Mouse (Mus musculus) gastrocnemius, adult 2 months (tissue): ENCODE results near the gene Mef2c. TPM values are rescaled to one million over a fixed set of nuclear protein-coding genes. Genes with fewer than 3 reads are reported as not detected.

ENCODE experiments used
- DNase-seq: peaks from one replicate; pipeline ENCODE4 v3.0.0; 2022
- H3K27ac ChIP-seq: fragments of 200-600 bp; 2 replicates; pipeline ENCODE4 v1.8.1; 2022; ENCODE audit warnings: mild to moderate bottlenecking
- H3K4me3 ChIP-seq: fragments of 200-600 bp; 2 replicates; pipeline ENCODE4 v1.8.1; 2022; ENCODE audit warnings: mild to moderate bottlenecking, moderate library complexity
- CTCF ChIP-seq: fragments of 200-600 bp; IDR thresholded peaks from 2 replicates; pipeline ENCODE4 v1.8.1; 2022; ENCODE audit warnings: antibody characterized with exemption, mild to moderate bottlenecking, moderate library complexity
- intact Hi-C: fragments of 180-260 bp; cut with DNase I; formaldehyde crosslinking; loops from one replicate; pipeline ENCODE4 v1.15.1; 2025
- total RNA-seq, 2 experiments: library from RNA; stranded (reverse); gene quantifications; 2 replicates each; pipeline ENCODE4 v1.2.3; 2021

Gene Mef2c
- total RNA-seq, 2 experiments from 2014 or later, result 354 to 497 TPM

DNA sequence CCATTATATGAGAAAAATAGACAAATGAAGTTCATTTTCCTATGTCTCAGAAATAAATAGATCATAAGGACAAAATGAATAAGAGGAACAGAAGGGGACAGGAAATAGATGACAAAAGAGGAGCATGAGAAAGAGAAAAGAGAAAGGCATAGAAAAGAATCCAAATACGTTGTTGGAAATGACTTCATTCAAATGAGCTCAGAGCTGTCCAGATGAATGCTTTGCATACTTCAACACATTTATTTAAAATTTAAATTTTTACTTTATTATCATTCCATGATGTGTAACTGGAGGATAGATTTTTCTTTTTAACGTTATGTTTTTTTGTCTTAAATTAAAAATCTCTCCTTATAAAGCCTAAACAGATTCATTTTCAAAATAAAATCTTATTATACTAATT, 203.8 kb downstream of the Mef2c start:
- intact Hi-C loops, result no loop called here
- no peak for DNase-seq
- no peak overlapping the region for H3K27ac ChIP-seq
- TF ChIP-seq CTCF, result no peak
- no peak overlapping the region for H3K4me3 ChIP-seq

DNA sequence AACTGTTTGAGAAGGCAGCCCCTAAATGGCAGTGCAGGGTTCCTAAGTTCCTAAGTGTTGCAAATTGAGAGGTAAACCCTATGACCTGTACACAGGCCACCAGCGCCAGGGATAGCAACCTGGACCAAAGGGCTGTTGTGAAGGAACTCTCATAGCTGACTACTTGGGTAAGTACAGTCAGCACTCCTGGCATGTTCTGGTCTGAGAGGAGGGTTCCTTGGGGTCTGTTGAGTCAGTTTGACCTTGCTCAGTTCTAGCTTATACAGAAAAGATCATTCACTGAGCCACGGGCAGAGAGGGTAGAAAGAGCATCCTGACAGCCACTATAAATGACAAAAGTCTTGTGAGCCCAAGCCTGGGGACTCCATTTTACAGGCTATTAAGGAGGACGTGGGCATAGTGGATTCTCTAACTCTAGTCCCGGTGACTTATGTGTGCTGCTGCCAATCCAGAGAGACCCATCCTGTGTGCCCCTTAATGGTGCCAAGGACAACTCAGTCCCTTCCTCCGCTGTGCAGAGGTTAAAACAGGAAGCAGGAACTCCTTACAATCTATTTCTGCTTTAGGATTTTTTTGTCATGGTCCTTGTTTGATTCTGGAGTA, 209.0 kb downstream of the Mef2c start:
- DNase-seq, result no peak
- TF ChIP-seq CTCF, result no peak
- intact Hi-C loops, result loop anchor here (10.0 kb wide), 1 partner anchor 632 kb away; no protein-coding TSS in a partner anchor
- Histone ChIP-seq H3K4me3 (no peak overlapping the region), H3K27ac (no peak overlapping the region)

DNA sequence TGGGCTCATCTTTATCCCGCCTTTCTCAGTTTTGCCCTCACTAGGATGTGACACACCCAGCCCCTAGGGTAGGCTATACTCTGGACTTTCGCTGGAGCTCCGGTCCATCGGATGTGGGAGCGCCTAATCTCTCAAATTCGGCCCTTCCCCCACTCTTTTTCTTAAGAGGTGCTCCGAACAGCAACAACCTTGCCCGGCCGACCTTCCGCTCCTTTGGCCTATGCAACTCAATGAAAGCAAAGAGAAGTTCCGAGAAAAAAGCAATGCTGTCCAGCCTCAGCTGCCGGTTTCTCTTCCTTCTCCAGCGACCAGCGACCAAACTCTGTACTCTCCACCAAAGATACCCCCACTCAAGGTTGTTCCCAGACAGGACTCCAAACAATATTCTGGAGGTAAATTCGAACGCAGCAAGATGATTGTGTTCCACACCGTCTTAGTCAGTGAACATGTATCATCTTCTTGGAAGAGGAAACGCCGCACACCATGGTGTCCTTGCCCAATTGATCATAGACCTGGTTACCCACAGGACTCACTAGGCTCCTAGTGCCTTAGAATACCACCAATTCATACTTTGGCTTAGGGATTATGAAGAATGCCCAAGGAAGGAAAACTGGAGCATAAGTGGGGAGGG, 209.9 kb downstream of the Mef2c start:
- H3K27ac ChIP-seq, result no peak overlapping the region
- no peak overlapping the region for H3K4me3 ChIP-seq
- intact Hi-C loops, result loop anchor here (2.0 to 10.0 kb wide), 2 partner anchors 631 to 1045 kb away; no protein-coding TSS in a partner anchor
- DNase-seq, result no peak
- no peak for TF ChIP-seq CTCF

DNA sequence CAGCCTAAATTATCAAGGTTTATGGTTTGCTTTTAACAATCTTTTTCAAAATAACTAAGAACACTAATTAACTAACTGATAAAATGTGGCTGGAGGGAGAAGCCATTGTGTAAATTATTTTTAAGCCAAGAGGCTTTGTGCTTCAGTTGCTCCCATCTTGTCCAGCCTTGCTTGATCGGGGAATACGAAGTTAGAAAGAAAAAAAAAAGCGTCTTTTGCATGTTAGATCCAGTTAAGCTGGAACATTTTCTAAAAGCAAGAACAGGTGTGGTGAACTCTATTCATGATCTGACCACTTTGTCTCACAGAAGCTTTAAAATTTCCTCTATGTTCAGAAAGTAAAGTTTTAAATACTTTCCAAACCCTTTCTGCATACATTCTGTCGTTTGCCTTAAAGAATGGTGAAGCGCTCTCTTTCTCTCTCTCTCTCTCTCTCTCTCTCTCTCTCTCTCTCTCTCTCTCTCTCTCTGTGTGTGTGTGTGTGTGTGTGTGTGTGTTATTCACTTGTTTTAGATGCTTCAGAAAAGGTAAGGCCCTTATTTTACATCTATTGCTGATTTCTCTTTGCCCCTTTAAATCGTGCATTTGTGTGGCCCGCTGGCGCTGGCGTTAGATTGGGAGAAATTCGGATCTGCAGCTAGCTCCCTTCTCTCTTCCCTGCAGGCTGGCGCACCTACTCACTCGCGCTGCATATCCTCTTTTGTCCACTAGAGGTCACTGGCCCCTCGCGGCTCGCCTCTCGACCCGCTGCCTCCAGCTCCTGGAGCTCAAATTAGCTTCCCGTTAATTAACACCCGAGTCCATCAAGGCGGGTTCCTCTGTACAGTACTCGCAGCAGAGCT, 210.9 kb downstream of the Mef2c start:
- Histone ChIP-seq H3K27ac (no peak overlapping the region), H3K4me3 (peak overlapping the region; percentile 41)
- intact Hi-C loops, result loop anchor here (2.0 to 10.0 kb wide), 2 partner anchors 630 to 1044 kb away; no protein-coding TSS in a partner anchor
- peak; percentile 74 for DNase-seq
- no peak; the same call in 1 of the 2 replicates for TF ChIP-seq CTCF

DNA sequence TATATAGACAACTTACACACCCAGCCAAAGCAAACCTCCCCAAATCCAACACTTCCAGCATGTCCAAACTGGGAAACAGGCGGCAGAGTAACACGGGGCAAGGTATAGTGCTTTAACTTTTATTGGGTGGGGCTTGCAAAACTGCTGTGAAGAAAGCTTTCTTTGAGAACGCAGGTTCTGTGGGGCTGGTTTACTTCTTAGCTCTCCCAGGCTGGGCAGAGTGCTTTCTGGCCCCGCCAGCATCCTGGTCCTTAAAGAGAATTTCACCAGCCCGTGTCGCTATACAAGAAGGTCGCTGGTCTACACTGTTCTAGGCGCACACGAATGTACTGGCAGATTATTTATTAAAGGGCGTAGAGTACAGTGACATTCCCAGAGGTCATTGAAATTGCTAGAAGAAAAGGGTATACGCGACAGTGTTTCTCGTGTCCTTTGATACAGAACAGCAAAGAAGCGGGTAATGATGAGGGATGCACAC, 211.5 kb downstream of the Mef2c start:
- no peak for TF ChIP-seq CTCF
- intact Hi-C loops, result loop anchor here (2.0 to 10.0 kb wide), 2 partner anchors 629 to 1043 kb away; no protein-coding TSS in a partner anchor
- H3K4me3 ChIP-seq, result peak overlapping the region; percentile 41
- no peak overlapping the region for H3K27ac ChIP-seq
- no peak for DNase-seq

DNA sequence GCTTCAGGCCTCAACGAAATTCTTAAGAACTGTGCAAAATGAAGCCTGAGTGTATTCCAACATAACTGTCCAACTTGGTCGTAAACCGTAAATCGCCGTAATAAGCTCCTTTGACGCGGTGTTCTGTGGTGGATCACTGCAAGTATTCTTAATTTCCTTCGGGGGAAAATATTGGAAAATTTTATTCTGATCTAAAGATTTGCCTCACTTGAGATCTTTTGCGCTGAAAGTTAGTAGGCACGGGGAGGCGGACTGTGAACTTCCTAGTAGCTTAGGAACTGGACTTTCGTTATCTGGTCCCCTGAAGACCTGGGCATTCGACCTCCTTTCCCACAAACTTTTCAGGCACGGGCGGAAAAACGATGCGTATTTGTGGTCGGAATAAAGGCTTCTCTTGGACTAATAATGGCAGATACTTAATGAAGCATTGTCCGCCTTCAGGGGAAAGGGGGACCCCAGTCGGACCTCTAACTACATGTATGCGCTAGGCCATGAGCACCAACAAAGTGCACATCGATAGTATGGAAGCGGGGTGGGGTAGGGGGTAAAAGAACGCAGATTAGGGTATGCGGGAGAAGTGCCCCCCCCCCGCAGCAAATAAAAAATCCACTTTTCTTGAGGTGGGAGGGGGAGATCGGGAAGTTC, 212.3 kb downstream of the Mef2c start:
- Histone ChIP-seq H3K27ac (no peak overlapping the region), H3K4me3 (peak overlapping the region; percentile 35)
- intact Hi-C loops, result loop anchor here (2.0 to 10.0 kb wide), 2 partner anchors 629 to 1043 kb away; no protein-coding TSS in a partner anchor
- no peak for DNase-seq
- no peak for TF ChIP-seq CTCF
